Mouse (Mus musculus): ENCODE data around the gene Gad1.

Gene Gad1

GRCm38 (mm10) chr2:70628397-70628796, 75.5 kb downstream of the Gad1 start:
- no peak for DNase-seq (ENCODE audit: low spot score)

DNA sequence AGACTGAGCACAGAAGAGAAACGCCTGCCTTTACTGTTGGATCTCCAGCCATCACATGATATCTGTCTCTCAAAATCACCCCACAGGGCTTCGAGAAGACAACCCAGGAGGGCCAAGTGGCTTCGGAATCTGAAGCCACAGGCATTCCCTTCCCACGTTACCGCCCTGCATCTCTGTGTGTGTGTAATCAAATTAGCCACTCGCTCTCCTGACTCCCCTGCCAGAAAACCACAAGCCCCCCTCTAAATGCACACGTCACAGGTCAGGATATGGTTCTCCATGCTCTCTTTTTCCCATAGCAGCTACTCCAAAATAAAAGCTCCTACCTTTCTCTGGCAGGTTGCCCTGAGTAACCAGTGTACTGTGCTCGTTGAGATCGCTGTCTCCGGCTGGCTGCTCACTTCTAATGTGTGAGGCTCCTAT, 76.5 kb downstream of the Gad1 start:
- peak; percentile 15 for DNase-seq (ENCODE audit: low spot score)

GRCm38 (mm10) chr2:70629921-70630320, 77.0 kb downstream of the Gad1 start:
- DNase-seq (ENCODE audit: low spot score) = peak; percentile 13

- no peak for DNase-seq (ENCODE audit: low spot score)
These were observed 78.4 kb downstream of the Gad1 start for GRCm38 (mm10) chr2:70631321-70631720.

GRCm38 (mm10) chr2:70632412-70632811, 79.5 kb downstream of the Gad1 start:
- no peak for DNase-seq (ENCODE audit: low spot score)

DNA sequence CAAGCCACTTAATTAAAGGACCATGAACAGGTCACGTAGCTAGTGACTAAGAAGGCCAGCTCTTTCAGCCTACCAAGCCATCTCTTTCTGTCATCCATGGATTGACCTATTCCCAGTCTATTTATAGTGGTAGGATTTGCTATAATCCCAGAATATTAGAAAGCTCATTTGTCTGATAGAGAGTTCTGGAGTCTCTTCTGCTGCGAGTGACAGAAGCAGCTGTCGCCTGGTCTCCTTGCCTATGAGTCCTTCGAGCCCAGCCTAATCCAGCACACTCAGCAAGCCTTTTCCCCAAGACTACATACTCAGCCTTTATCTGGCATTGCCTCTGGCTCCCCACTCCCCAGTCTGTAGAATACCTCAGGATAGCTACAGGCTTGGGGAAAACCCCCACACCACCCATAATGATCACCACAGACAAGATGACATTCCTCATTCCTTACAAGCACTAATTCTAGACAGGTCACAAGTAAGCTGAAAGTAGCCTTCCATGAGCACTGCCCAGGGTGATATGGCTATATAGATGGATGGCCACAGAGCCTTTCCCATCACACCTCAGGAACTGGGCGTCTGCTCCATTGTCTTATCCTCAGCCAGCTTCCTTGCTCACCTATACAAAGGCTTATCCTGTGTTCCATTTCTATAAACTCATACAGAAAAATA, 81.3 kb downstream of the Gad1 start:
- no peak for DNase-seq (ENCODE audit: low spot score)

GRCm38 (mm10) chr2:70640968-70641367, 88.1 kb downstream of the Gad1 start:
- no peak for DNase-seq (ENCODE audit: low spot score)

DNA sequence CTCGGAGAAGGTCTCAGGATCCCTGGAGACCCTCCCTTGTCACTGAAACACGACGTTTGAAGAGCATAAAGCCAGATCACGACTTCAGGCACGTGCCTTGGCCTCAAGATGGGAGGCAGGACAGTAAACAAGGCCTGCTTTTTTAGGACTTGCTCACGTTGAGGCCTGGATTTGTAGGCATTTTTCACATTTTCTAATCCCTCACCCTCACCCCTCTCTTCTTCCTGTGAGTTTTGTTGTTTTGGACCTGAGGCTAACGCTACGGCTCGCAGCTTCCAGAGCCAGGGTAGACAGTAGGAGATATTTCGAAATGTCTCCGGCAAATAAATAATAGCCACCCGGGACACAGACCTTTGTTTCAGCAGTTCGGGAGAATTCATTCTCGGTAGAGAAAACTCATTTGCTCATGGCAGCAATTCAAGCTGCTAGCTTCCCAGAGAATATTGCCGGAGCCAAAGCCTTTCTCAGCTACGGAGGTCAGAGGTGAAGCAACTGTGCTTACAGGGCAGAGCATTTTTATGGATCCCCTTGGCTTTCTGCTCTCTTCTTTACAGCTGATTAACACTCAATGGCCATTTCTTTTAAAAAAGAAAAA, 90.2 kb downstream of the Gad1 start:
- DNase-seq (ENCODE audit: low spot score) = peak; percentile 11

GRCm38 (mm10) chr2:70645266-70645780, 92.5 kb downstream of the Gad1 start:
- DNase-seq (ENCODE audit: low spot score) = no peak

DNA sequence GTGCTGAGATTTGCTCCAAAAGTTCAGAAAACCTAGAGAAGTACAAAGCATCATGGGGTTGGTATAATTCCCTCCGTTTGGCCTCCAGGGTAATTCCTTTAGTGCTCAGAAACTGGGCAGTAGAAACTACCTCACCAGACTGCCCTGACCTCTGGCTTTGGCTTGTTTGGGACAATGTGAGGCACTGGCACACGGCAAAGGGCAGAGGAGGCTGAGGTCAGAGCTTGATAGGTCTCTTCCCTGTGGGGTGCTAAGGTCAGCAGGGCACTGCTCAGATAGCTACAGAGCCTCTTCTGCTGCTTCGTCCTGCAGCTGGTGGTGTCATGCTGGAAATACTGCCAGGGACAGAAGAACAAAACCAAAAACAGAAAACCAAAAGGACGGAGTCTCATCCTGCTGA, 94.8 kb downstream of the Gad1 start:
- no peak for DNase-seq (ENCODE audit: low spot score)

DNA sequence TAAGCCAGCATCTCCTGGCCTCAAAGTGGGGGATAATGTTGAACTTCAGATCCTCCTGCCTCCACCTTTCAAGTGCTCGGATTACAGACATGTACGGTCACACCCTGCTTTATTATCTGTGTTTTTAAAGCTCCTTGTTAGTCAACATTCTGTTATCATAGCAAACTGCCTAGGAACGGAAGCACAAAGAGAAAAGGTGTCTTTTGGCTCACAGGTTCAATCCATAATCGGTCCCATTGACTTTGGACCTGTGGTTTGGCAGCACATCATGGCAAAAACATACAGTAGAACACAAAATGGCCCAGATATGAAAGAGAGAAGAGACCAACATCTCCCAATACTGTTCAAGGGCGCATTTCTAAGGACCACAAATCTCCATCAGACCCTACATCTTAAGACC, 95.4 kb downstream of the Gad1 start:
- DNase-seq (ENCODE audit: low spot score) = no peak

DNA sequence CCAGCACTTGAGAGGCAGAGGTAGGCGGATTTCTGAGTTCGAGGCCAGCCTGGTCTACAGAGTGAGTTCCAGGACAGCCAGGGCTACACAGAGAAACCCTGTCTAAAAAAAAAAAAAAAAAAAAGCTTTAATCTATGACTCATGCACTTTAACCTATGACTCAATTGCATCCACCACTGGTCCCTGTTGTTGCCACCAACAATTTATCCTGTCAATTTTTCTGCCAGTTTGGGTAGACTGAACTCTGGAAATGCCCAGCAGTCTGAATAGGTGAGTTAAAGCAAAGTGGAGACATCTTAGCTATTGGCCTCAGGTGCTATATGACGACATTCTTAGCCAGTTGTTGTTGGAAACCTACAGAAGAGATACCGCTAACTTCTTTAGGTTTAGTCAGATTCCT, 96.6 kb downstream of the Gad1 start:
- no peak for DNase-seq (ENCODE audit: low spot score)

Data from lung, postnatal 25 days (tissue).